Mouse (Mus musculus): Measurements from ENCODE around the gene Dnali1.

- TF ChIP-seq CTCF (IDR thresholded peaks at IDR 0.05; ENCODE audit: low read depth, low read length) (no peak), POLR2A (IDR thresholded peaks at IDR 0.05; ENCODE audit: borderline replicate concordance, low read depth, low read length) (no peak)
Measured at GRCm38 (mm10) chr4:125015806-125016635, 49.5 kb downstream of the Dnali1 start, which contains the start of gene Gnl2.

All from bone marrow macrophage, adult 2 months (primary cell).